Mouse (Mus musculus) embryo, embryonic 11.5 days (tissue): ENCODE measurements around the gene Skap1.

Experiments used
- DNase-seq: peaks from one replicate; pipeline ENCODE4 v3.0.0-alpha.2; 2012; ENCODE audit warnings: low read depth, low spot score

Gene Skap1

DNA sequence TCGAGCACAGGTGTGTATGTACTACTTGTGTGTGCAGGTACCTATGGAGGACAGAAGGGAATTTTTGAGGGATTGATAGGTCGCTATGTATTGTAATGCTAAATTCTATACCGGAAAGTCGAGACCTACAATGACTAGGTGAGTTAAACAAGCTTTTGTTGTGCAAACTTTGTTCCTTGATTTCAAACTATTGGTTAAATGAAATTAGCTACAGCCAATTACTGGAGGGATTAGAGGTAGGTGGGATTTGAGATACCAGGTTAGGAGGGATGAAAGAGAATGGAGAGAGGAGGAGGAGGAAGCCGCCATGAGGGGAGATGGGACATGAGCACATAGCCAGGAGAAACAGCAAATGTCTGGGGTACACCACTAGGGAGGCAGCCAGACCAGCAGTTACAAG, 315.9 kb downstream of the Skap1 start:
- DNase-seq: no peak

DNA sequence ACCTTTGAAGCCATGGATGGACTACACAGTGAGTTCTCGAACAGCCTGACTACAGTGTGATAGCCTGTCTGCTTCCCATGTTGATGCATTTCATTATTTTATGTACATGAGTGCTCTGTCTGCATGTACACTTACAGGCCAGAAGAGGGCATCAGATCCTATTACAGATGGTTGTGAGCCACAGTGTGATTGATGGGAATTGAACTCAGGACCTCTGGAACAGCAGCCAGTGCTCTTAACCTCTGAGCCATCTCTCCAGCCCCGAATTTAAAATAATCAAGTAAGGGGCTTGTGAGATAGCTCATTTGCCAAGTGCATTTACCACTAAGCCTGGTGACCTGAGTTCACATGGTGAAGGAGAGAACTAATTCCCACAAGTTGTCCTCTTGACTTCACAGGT, 317.0 kb downstream of the Skap1 start:
- no peak for DNase-seq

DNA sequence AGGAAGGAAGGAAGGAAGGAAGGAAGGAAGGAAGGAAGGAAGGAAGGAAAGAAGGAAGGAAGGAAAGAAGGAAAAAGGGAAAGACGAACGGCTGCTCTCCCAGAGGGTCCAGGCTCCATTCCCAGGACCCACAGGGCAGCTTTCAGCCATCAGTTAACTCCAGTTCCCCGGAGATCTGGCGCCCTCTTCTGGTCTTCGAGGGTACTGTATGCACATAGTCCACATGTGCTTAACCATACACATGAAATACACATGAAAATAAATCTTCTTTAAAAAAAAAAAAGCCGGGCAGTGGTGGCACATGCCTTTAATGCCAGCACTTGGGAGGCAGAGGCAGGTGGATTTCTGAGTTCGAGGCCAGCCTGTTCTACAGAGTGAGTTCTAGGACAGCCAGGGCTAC, 320.5 kb downstream of the Skap1 start:
- peak; percentile 54 for DNase-seq

DNA sequence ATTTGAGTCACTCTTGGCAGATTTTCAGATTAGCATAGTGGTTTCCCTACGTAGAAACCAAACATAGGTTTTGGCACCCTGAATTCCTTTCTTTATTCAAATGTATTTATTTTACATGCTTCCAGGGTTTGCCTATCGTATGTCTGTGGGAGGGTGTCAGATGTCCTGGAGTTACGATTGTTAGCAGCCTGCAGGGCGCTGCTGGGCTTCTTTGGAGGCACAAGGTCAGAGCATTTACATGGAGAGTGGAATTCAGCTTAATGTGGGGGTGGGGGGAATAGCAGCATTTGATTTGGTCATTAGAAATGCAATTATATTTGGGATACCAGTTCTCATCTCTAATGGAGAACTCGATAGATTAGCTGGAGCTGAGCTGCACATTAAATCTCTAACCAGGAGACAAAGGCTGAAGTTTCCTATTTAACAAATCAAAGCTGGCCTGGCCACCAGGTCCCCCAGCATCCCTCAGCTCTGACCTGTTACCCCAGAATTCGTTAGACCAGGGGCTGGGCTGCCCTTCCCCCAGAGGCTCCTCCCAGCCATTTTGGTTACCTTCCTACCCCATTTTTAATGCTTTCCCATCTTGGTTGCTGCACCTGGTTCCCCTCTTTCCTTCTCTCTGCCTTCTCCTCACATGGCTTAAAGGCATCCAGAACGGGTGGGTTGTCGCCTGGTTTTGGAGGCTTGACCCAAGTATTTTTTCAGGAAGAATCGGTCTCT, 322.5 kb downstream of the Skap1 start:
- DNase-seq: no peak

DNA sequence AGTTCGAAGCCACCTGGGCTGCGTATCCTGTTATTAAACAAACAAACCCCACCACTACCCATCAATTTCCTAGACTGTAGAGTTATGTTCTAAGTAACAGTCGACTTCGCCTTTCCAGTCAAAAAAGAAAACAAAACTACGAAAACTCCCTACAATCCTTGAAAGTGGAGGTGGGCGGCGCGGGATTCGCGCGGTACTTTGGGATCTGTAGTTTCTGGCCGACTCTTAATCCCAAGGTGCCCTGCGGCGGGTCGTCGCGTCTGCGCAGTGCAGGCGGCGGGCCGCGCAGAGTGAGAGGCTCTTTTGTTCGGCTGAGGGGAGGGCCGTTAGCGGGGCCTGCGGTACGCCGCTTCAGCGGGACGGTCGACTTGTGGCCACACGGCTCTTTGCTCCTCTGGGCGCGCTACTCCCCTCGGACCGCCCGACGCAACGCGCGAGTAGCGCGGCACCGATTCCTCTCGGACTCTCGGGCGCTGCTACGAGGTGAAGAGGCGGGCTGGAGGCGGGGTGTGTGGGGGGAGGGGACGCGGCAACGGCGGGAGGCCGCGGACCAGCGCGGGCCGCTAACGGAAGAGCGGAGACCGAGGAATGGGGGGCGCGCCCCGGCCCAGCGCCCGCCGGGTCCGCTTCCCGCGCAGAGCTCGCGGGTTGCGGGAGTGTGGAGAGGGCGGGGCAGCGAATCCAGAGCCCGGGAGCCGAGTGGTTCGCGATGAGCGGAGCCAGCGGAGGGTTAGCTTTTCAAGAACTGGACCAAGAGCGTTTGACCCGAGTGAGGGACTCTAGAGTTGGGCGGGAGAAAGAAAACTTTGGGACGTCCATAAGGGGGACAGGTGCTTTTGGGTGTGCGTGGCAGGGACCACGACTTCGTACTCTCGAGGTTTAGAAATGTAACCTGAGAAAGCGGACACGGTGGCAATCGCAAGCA, 324.7 kb downstream of the Skap1 start, which contains the start of gene Cbx1:
Cbx1 (plus strand) TSS at position 257 of the 925 bp plus-strand sequence.
- DNase-seq: peak; percentile 89

DNA sequence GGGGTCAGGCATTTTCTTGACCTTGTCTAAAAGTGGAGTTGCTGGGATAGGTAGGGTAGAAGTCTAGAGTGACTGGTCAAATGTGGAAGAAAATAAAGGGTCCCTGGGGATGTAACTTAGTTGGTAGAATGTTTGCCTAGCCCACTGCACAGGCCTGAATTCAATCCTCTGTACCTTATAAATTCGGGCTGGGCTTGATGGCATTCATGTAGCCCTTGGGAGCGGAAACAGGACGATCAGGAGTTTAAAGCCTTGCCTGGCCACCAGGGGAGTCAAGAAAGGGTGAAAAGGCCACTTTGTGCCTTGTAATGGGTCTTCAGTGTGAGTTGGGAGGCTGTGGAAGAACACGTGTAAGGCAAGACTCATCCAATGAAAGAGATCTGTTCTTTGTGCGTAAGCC, 325.6 kb downstream of the Skap1 start:
- DNase-seq: no peak

DNA sequence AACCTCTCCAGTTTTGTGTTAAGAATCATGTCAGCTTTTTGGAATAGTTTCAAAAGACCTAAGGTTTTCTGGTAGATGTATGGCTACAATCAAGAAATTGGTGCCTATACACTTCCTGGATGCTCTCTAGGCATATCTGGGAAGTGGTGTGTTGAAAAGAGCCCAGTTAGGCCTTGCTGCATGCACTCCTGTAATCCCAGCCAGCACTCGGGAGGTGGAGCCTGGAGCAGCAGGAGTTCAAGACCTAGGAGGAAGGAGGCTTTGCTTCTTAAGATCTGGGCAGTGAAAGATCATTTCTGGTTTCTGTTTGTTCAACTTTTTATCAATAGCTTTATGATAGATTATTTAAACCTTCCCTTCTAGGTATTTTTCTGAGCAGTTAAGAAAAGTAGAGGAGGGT, 326.3 kb downstream of the Skap1 start:
- no peak for DNase-seq

DNA sequence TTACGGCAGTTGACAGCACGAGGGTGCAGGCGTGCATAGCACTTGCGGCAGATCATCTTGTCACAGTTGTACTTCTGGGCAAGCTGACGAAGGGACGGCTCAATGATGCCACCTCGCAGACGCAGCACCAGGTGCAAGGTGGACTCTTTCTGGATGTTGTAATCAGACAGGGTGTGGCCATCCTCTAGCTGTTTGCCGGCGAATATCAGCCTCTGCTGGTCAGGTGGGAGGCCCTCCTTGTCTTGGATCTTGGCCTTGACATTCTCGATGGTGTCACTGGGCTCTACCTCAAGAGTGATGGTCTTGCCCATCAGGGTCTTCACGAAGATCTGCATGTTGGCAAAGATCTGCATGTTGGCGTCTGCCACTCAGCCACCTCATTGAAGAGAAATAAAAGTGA, 331.1 kb downstream of the Skap1 start:
- DNase-seq: no peak

DNA sequence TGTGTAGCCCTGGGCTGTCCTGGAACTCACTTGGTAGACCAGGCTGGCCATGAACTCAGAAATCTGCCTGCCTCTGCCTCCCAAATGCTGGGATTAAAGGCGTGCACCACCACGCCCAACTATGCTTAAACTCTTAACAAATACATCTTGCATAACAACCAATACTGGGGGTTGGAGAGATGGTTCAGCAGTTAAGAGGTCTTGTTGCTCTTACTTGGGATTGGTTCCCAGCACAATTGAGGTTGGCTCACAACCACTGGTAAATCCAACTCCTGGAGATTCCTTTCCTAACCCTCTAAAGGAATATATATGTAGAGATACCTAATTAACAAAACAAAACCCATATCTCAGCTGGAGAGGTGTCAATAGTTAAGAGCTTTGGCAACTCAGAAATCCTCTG, 331.7 kb downstream of the Skap1 start:
- DNase-seq: no peak

DNA sequence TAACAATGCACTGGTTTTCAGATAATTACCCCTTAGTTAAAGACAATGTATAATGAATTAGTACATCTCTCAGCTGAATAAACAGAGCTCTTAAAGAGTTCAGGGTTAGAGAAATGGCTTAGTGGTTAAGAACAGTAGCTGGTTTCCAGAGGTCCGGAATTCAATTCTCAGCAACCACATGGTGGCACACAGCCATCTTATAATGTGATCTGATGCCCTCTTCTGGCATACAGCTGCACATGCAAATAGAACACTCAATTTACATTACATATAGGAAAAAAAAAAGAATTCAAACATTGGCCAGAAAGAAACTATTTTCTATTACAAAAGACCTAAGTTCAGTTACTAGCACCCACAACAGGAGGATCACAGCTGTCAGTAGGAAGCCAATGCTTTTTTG, 332.2 kb downstream of the Skap1 start:
- no peak for DNase-seq

DNA sequence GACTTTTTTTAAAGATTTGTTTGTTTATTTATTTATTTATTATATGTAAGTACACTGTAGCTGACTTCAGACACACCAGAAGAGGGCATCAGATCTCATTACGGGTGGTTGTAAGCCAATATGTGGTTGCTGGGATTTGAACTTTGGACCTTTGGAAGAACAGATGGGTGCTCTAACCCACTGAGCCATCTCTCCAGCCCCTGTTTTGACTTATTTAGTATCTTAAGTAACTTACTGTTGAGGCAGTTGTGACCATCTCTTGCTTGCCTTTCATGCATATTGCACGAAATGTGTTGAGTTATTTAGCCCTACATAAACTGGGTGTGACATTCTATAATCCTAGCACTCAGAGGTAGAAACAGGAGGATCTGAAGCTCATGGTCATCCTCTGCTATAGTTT, 335.1 kb downstream of the Skap1 start:
- no peak for DNase-seq

DNA sequence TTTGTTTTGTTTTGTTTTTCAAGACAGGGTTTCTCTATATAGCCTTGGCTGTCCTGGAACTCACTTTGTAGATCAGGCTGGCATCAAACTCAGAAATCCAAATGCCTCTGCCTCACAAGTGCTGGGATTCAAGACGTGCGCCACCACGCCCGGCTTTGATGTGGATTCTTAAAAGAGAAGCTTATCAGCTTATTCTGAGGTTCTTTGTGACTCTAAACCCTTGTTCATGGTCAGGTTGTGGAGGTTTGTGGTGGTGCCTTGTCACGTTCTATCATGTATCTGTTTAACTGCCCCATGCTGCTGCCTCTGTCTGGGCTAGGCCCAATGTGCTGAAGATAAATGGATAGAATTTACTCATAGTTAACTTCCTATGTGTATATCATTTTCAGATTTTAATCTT, 341.2 kb downstream of the Skap1 start:
- DNase-seq: no peak

DNA sequence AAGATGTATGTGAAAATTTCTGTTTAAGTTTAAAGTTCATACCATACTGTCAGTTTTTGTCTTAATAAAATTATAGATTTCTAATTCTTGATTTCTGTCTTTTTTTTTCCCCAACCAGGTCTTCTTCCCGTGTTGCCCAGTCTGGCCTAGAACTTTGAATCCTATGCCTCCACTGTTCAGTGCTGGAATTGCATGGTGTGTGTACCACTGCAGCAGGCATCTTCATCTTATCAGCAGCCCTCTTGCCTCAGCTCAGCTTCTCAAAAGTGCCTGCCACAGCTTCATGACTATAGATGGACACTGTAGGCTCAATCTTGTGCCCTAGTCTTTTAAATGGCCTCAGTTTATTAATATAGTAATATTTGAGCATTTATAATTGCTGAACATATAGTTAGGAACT, 343.7 kb downstream of the Skap1 start:
- DNase-seq: no peak
